Mouse (Mus musculus) hindbrain, embryonic 10.5 days (tissue): ENCODE measurements around the gene 2310057M21Rik. TPM values are rescaled to one million over a fixed set of nuclear protein-coding genes. Genes with fewer than 3 reads are reported as not detected.
A peak's percentile ranks its signal among the peaks of the same experiment; 100 is the strongest.

ENCODE experiments used
- DNase-seq: peaks from one replicate; pipeline ENCODE4 v3.0.0-alpha.2; 2017; ENCODE audit warnings: low spot score
- H3K27ac ChIP-seq: fragments of 300-500 bp; sonication (generic); 2 replicates; pipeline ENCODE4 v1.5.1; 2016; ENCODE audit warnings: mild to moderate bottlenecking, moderate library complexity
- H3K27me3 ChIP-seq: fragments of 300-500 bp; sonication (generic); 2 replicates; pipeline ENCODE4 v1.6.1; 2016; ENCODE audit warnings: mild to moderate bottlenecking; ENCODE audit not compliant: poor library complexity, insufficient read depth, severe bottlenecking
- H3K36me3 ChIP-seq: fragments of 300-500 bp; sonication (generic); 2 replicates; pipeline ENCODE4 v1.6.1; 2016; ENCODE audit warnings: mild to moderate bottlenecking, moderate library complexity
- H3K4me1 ChIP-seq: fragments of 300-500 bp; sonication (generic); replicated peaks from 2 replicates; pipeline ENCODE4 v1.6.1; 2016; ENCODE audit warnings: mild to moderate bottlenecking
- H3K4me3 ChIP-seq: fragments of 300-500 bp; sonication (generic); 2 replicates; pipeline ENCODE4 v1.5.1; 2016; ENCODE audit warnings: mild to moderate bottlenecking, moderate library complexity
- H3K9me3 ChIP-seq: fragments of 300-500 bp; sonication (generic); 2 replicates; pipeline ENCODE4 v1.6.1; 2016; ENCODE audit warnings: mild to moderate bottlenecking, moderate library complexity
- WGBS: fragments of 180-500 bp; shearing (Covaris S2); methylation state at CpG from one replicate; pipeline ENCODE4 v1.1.7; 2016; 5-methylcytosine and 5-hydroxymethylcytosine counted together
- polyA plus RNA-seq: library from polyadenylated mRNA; unstranded; fragments of >200 nt; fragmentation: Nextera tagmentation; extraction: Ambion mirVana; gene quantifications from 2 replicates; pipeline ENCODE4 v1.2.1, GENCODE M21; 2016

Gene 2310057M21Rik
- polyA plus RNA-seq, 1 experiment from 2014 or later, result 21.5 TPM

DNA sequence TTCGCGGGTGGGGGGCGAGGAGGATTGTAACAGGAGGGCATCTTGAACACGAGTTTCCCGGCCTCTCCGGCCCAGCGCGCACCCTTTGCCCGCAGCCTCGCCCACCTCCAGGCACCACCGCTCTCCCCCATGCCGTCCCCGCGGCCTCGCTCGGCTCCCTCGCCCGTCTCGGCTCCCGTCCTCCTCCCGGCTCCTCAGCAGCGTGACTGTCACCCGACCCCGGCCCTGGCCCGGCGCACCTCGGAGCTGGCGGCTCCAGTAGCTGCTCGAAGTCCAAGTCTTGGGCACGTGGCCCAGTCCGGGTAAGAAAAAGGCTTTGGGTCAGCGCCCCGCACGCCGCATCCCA, 317 bp downstream of the 2310057M21Rik start:
- peak overlapping the region; percentile 95 for H3K27ac ChIP-seq
- peaks cover 6% of the 10 kb centered on the region; the same call in 1 of the 2 replicates for H3K27me3 ChIP-seq
- DNase-seq, result no peak
- WGBS, result under 1% methylated on average over 35 of the region's 35 CpGs
- peak overlapping the region; percentile 91 for H3K4me3 ChIP-seq
- peaks cover 20% of the 10 kb centered on the region for H3K4me1 ChIP-seq
- peaks cover 38% of the 10 kb centered on the region for H3K36me3 ChIP-seq
- H3K9me3 ChIP-seq, result no peaks in the 10 kb centered on the region

DNA sequence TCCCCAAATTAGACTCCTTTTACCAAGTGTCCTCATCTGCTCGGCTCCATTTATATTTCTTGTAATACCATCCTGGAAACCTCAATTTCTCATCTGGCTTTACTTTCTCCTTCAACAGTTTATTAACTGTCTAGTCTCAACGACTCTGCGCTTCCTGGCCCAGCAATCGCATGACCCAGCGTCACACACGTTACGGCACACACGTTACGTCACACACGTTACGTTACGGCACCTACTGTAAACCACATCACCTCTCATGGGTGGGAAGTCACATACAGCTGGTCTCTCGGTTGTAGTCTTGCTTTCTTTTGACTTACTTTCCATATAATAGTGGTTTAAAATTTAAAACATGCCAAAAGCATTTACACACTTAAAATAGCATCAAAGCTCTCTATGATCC, 6.5 kb downstream of the 2310057M21Rik start:
- Histone ChIP-seq H3K27me3 (no peaks in the 10 kb centered on the region), H3K4me1 (peaks cover 3% of the 10 kb centered on the region), H3K9me3 (no peaks in the 10 kb centered on the region), H3K4me3 (no peak overlapping the region), H3K36me3 (peaks cover 92% of the 10 kb centered on the region), H3K27ac (no peak overlapping the region)
- DNase-seq, result no peak
- 96% methylated on average over 13 of the region's 13 CpGs for WGBS

GRCm38 (mm10) chr7:131345856-131346541, 16.6 kb downstream of the 2310057M21Rik start:
- peaks cover 94% of the 10 kb centered on the region for H3K36me3 ChIP-seq
- WGBS, result 84% methylated on average over 7 of the region's 7 CpGs
- no peak overlapping the region for H3K27ac ChIP-seq
- no peaks in the 10 kb centered on the region for H3K27me3 ChIP-seq
- no peak overlapping the region for H3K4me3 ChIP-seq
- DNase-seq, result no peak
- no peaks in the 10 kb centered on the region for H3K9me3 ChIP-seq
- H3K4me1 ChIP-seq, result no peaks in the 10 kb centered on the region

DNA sequence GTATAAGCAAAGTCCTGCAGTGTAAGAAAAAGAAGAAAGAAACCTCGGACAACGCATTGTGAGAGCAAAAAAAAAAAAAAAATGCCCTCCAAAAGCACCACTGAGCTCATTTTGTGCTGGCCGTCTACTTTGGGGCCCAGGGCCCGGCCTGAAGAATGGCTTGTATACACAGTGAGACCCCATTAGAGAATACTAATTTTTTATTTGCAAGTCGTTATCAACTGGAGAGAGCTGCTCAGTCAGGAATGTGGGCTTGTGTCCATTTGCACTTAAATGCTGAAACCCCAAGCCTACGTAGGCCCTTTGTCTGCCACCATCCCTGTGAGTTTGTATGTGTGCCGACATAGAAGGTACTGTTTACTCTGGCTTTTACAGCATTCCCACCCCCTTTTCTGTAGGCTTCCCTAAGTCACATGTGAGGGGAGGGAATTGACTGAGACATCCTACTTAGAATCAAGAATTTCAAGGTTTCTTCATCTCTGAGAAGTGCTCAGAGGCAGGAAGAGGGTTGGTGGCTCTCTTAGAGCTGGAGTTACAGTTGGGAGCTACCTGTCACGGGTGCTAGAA, 25.0 kb downstream of the 2310057M21Rik start:
- DNase-seq, result no peak
- 57% methylated on average over 8 of the region's 8 CpGs for WGBS
- Histone ChIP-seq H3K4me3 (no peak overlapping the region), H3K9me3 (no peaks in the 10 kb centered on the region), H3K27me3 (no peaks in the 10 kb centered on the region), H3K4me1 (peaks cover 4% of the 10 kb centered on the region; the same call in 1 of the 2 replicates), H3K36me3 (peaks cover 33% of the 10 kb centered on the region), H3K27ac (no peak overlapping the region)

DNA sequence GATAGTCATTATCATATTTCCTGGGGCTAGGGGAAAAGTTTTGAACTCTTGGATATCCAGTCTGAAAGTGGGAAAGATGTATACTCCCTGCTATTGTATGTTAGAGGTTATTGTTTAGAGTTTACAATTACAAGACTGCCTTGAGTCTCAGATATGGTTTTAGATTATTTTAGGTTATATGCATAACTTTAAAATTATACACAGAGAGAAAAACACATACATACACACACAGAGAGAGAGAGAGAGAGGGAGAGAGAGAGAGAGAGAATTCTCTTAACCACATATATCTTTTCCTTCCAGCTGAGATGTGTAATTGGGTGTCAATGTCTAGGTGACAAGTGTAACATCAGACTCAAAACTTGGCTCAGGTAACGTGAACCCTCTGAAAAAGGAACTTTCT, 29.0 kb downstream of the 2310057M21Rik start, which contains the start of gene Fam24a:
Fam24a (plus strand) TSS at position 301 of the 400 bp plus-strand sequence.
- no peak for DNase-seq
- Histone ChIP-seq H3K27ac (no peak within 1 kb of the TSS), H3K27me3 (no peaks in the 10 kb centered on the region), H3K4me3 (no peak within 1 kb of the TSS), H3K4me1 (peaks cover 4% of the 10 kb centered on the region; the same call in 1 of the 2 replicates), H3K36me3 (peaks cover 3% of the 10 kb centered on the region; the same call in 1 of the 2 replicates), H3K9me3 (no peaks in the 10 kb centered on the region)
- 58% methylated on average over 1 of the region's 1 CpGs for WGBS

- DNase-seq, result no peak
- H3K4me1 ChIP-seq, result no peaks in the 10 kb centered on the region
- H3K27me3 ChIP-seq, result no peaks in the 10 kb centered on the region
- no peak overlapping the region for H3K4me3 ChIP-seq
- no peak overlapping the region for H3K27ac ChIP-seq
- 77% methylated on average over 2 of the region's 2 CpGs for WGBS
- no peaks in the 10 kb centered on the region for H3K9me3 ChIP-seq
- H3K36me3 ChIP-seq, result no peaks in the 10 kb centered on the region
Observed at GRCm38 (mm10) chr7:131331688-131332087, 30.9 kb downstream of the 2310057M21Rik start.

DNA sequence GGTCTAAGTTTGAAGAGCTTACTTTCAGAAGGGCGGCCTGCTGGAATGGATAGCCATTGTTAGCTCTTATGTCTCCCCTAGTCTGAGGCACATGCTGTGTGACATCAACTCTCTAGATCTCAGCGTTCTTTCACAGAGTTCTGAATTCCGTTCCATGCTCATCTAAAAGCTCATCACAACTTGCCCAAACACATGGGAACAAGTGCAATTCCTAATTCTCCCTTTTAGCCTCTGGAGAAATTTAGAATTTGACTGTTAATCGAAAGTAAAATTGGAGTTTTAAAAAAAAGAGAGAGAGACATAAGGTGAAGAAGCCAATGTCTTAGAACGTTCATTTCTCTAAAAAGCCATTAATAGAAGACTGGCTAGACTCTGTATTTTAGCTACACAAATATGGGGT, 33.1 kb downstream of the 2310057M21Rik start, which contains the start of gene Fam24b:
Fam24b (minus strand) TSS at position 101 of the 400 bp plus-strand sequence.
- H3K27ac ChIP-seq, result no peak within 1 kb of the TSS
- no peaks in the 10 kb centered on the region for H3K36me3 ChIP-seq
- no peak within 1 kb of the TSS for H3K4me3 ChIP-seq
- no peaks in the 10 kb centered on the region for H3K9me3 ChIP-seq
- H3K4me1 ChIP-seq, result no peaks in the 10 kb centered on the region
- no peak for DNase-seq
- no peaks in the 10 kb centered on the region for H3K27me3 ChIP-seq
- WGBS, result 91% methylated on average over 5 of the region's 5 CpGs

DNA sequence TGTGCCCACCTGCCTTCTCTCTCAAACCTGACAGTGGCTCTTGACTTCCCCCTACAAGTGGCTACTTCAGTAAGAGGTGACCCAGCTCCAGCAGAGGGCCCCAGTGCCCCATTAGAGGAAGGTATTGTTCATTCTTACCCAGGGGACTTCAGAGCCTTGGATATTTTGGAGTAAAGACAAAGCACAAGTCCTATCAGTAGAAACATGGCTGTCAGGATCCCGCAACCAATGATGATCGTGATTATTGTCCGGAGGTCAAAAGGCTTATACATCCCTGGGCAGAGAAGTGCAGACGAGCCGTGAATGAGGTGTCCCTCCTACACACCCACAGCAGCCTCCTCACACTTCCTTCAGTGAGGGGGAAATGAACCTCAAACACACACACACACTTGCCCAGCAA, 35.5 kb downstream of the 2310057M21Rik start:
- H3K4me1 ChIP-seq, result peaks cover 3% of the 10 kb centered on the region; the same call in 1 of the 2 replicates
- H3K9me3 ChIP-seq, result no peaks in the 10 kb centered on the region
- no peak overlapping the region for H3K4me3 ChIP-seq
- no peak for DNase-seq
- no peaks in the 10 kb centered on the region for H3K27me3 ChIP-seq
- H3K36me3 ChIP-seq, result no peaks in the 10 kb centered on the region
- no peak overlapping the region for H3K27ac ChIP-seq
- WGBS, result 89% methylated on average over 5 of the region's 5 CpGs

DNA sequence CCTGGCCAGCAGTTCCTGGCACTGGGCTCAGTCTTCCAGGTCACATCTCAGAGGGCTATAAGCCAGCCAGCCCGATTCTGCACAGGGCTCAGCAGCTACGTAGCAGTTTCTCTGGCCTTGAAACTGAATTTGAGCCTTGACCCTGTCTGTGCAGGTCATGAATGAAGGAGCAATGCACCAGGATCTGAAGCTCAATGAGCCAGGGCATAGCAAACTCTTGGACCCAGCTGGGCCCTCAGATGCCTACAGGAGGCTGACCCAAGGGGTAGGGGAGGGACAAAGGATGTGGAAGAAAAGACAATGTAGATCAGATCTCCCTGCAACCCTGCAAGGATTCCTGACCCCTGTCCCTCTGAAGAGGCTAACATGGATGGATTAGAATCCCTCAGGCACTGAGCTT, 40.4 kb downstream of the 2310057M21Rik start, which contains the start of gene Cuzd1:
Cuzd1 (minus strand) TSS at position 101 of the 400 bp plus-strand sequence.
- WGBS, result 70% methylated on average over 2 of the region's 2 CpGs
- Histone ChIP-seq H3K36me3 (no peaks in the 10 kb centered on the region), H3K27me3 (no peaks in the 10 kb centered on the region), H3K4me1 (peaks cover 5% of the 10 kb centered on the region; the same call in 1 of the 2 replicates), H3K4me3 (no peak within 1 kb of the TSS), H3K9me3 (no peaks in the 10 kb centered on the region), H3K27ac (no peak within 1 kb of the TSS)
- DNase-seq, result no peak

GRCm38 (mm10) chr7:131318340-131318739, 44.2 kb downstream of the 2310057M21Rik start:
- no peak overlapping the region for H3K27ac ChIP-seq
- peaks cover 5% of the 10 kb centered on the region; the same call in 1 of the 2 replicates for H3K4me1 ChIP-seq
- H3K36me3 ChIP-seq, result no peaks in the 10 kb centered on the region
- no peaks in the 10 kb centered on the region for H3K27me3 ChIP-seq
- no peak for DNase-seq
- H3K4me3 ChIP-seq, result no peak overlapping the region
- WGBS, result 85% methylated on average over 5 of the region's 7 CpGs
- H3K9me3 ChIP-seq, result no peaks in the 10 kb centered on the region

DNA sequence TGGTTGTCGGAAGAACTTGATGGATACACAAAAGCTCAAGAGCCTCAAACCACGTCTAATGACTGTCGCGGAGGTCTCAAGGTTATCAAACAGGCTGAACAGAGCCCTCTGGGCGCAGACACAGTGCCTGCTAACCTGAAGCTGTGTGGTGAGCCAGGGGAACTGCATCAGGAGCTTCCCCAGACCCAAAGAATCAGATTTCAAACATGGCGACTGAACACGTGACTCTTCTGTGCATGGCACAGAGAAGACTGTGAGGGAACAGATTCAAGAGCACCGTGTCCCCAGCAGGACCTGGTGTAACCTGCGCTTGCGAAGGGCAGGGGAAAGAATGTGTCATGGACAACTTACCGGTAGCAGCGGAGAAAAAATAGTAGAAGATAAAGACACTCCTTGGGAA, 45.0 kb downstream of the 2310057M21Rik start:
- H3K27ac ChIP-seq, result no peak overlapping the region
- no peaks in the 10 kb centered on the region for H3K36me3 ChIP-seq
- H3K9me3 ChIP-seq, result no peaks in the 10 kb centered on the region
- H3K4me3 ChIP-seq, result no peak overlapping the region
- no peaks in the 10 kb centered on the region for H3K27me3 ChIP-seq
- peaks cover 5% of the 10 kb centered on the region; the same call in 1 of the 2 replicates for H3K4me1 ChIP-seq
- DNase-seq, result no peak
- 74% methylated on average over 12 of the region's 12 CpGs for WGBS

GRCm38 (mm10) chr7:131314493-131314892, 48.1 kb downstream of the 2310057M21Rik start:
- Histone ChIP-seq H3K27ac (no peak overlapping the region), H3K27me3 (no peaks in the 10 kb centered on the region), H3K4me1 (no peaks in the 10 kb centered on the region), H3K4me3 (no peak overlapping the region), H3K9me3 (no peaks in the 10 kb centered on the region), H3K36me3 (no peaks in the 10 kb centered on the region)
- WGBS, result 85% methylated on average over 7 of the region's 7 CpGs
- no peak for DNase-seq

GRCm38 (mm10) chr7:131306733-131307132, 55.8 kb downstream of the 2310057M21Rik start:
- WGBS, result 86% methylated on average over 5 of the region's 5 CpGs

More at GRCm38 (mm10) chr7:131306733-131307132, 55.8 kb downstream of the 2310057M21Rik start:
- Histone ChIP-seq H3K27me3 (no peaks in the 10 kb centered on the region), H3K27ac (no peak overlapping the region), H3K36me3 (no peaks in the 10 kb centered on the region), H3K4me1 (no peaks in the 10 kb centered on the region), H3K9me3 (no peaks in the 10 kb centered on the region), H3K4me3 (no peak overlapping the region)
- no peak for DNase-seq
